Mouse (Mus musculus): ENCODE data around the gene Lypd6b. TPM values are rescaled to one million over a fixed set of nuclear protein-coding genes. Genes with fewer than 3 reads are reported as not detected.

Lypd6b gene
- polyA plus RNA-seq, 1 experiment from 2014 or later: 1.8 TPM

GRCm38 (mm10) chr2:49942100-49942499 is 154.6 kb downstream of the Lypd6b start:
- Histone ChIP-seq H3K27ac (no peak overlapping the region), H3K4me3 (no peak overlapping the region), H3K9me3 (no peaks in the 10 kb centered on the region), H3K27me3 (ENCODE audit: insufficient read depth, poor library complexity, severe bottlenecking) (no peaks in the 10 kb centered on the region), H3K4me1 (replicated peaks) (no peaks in the 10 kb centered on the region), H3K36me3 (no peaks in the 10 kb centered on the region)
- DNase-seq (ENCODE audit: low spot score): no peak
- WGBS: 73% methylated on average over 5 of the region's 5 CpGs

DNA sequence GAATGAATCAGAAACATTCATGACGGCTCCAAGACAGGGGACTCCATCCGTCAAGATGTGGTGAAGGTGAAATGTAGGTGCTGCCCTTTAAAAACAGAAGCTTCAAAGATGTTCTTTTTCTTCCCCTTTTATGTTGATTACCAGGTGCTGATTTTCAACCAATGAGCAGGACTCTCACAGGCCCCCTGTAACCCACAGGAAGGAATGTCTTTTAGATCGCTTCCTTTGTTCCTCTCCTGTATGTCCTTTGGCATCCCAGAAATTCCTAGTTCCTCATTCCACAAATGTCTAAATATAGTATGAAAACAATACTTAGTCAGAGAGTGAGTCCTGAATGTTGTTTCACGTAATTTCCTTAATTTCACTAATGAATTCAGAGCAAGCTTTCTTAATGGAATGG is 164.2 kb downstream of the Lypd6b start:
- DNase-seq (ENCODE audit: low spot score): no peak
- no peaks in the 10 kb centered on the region for H3K36me3 ChIP-seq
- WGBS: 79% methylated on average over 4 of the region's 4 CpGs
- peaks cover 5% of the 10 kb centered on the region for H3K4me1 ChIP-seq (replicated peaks)
- no peaks in the 10 kb centered on the region for H3K27me3 ChIP-seq (ENCODE audit: insufficient read depth, poor library complexity, severe bottlenecking)
- no peak overlapping the region for H3K4me3 ChIP-seq
- no peaks in the 10 kb centered on the region; the same call in 1 of the 2 replicates for H3K9me3 ChIP-seq
- no peak overlapping the region for H3K27ac ChIP-seq

GRCm38 (mm10) chr2:49952632-49953293 is 165.3 kb downstream of the Lypd6b start:
- no peak for DNase-seq (ENCODE audit: low spot score)
- WGBS: 54% methylated on average over 6 of the region's 6 CpGs
- Histone ChIP-seq H3K27me3 (ENCODE audit: insufficient read depth, poor library complexity, severe bottlenecking) (no peaks in the 10 kb centered on the region), H3K4me3 (no peak overlapping the region), H3K27ac (no peak overlapping the region), H3K36me3 (no peaks in the 10 kb centered on the region), H3K9me3 (no peaks in the 10 kb centered on the region; the same call in 1 of the 2 replicates), H3K4me1 (replicated peaks) (peaks cover 5% of the 10 kb centered on the region)

- no peaks in the 10 kb centered on the region for H3K36me3 ChIP-seq
- DNase-seq (ENCODE audit: low spot score): no peak
- H3K4me3 ChIP-seq: no peak overlapping the region
- no peaks in the 10 kb centered on the region for H3K27me3 ChIP-seq (ENCODE audit: insufficient read depth, poor library complexity, severe bottlenecking)
- H3K9me3 ChIP-seq: no peaks in the 10 kb centered on the region
- H3K27ac ChIP-seq: no peak overlapping the region
- WGBS: 86% methylated on average over 2 of the region's 2 CpGs
- H3K4me1 ChIP-seq (replicated peaks): peaks cover 5% of the 10 kb centered on the region
These were observed 170.0 kb downstream of the Lypd6b start for GRCm38 (mm10) chr2:49957449-49957848.

- no peak for DNase-seq (ENCODE audit: low spot score)
- Histone ChIP-seq H3K27me3 (ENCODE audit: insufficient read depth, poor library complexity, severe bottlenecking) (no peaks in the 10 kb centered on the region), H3K27ac (no peak overlapping the region), H3K4me1 (replicated peaks) (no peaks in the 10 kb centered on the region), H3K4me3 (no peak overlapping the region), H3K36me3 (no peaks in the 10 kb centered on the region), H3K9me3 (no peaks in the 10 kb centered on the region)
- 85% methylated on average over 2 of the region's 2 CpGs for WGBS
These were observed 174.5 kb downstream of the Lypd6b start for GRCm38 (mm10) chr2:49961991-49962390.

DNA sequence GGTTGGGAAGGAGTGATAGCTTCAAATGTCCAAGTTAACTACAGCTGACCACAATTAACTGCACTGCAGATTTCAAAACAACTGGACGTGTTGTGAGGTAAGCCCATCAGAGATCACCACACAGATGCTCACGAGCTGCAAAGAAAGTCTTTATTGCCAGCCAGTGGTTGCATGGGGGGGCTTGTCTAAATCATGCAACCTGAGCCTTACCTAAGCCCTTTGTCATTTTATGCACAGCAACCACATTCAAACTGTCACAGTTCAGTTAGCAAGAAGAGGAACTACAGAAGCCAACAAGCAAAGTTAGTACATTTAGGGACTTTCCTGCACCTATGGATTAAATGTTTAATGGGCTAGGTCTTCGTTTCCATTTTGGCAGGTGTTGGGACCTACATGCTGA is 177.4 kb downstream of the Lypd6b start:
- DNase-seq (ENCODE audit: low spot score): no peak
- Histone ChIP-seq H3K36me3 (no peaks in the 10 kb centered on the region), H3K9me3 (no peaks in the 10 kb centered on the region), H3K4me3 (no peak overlapping the region), H3K4me1 (replicated peaks) (no peaks in the 10 kb centered on the region), H3K27me3 (ENCODE audit: insufficient read depth, poor library complexity, severe bottlenecking) (no peaks in the 10 kb centered on the region), H3K27ac (no peak overlapping the region)
- 74% methylated on average over 3 of the region's 3 CpGs for WGBS

DNA sequence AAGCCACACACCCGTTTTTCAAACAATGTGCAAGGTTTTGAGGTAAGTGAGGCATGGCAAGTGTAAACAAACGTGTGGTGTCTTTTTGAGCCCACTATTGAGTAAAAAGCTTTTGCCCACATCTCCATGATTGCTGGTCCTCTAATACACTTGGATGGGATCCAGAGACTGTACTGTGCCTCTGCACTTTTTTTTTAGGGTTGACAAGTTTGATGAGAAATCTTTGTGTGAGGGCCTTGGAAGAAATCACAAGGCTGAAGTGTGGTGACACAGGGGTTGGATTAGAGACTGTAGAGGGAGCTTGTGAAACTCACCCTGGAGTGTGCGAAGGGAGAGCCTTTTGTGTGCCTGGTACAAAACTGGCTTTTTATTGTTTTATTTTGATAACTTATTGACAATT is 180.3 kb downstream of the Lypd6b start:
- WGBS: 60% methylated on average over 3 of the region's 3 CpGs
- H3K36me3 ChIP-seq: no peaks in the 10 kb centered on the region

GRCm38 (mm10) chr2:49970990-49971389 is 183.5 kb downstream of the Lypd6b start:
- H3K36me3 ChIP-seq: no peaks in the 10 kb centered on the region
- H3K4me1 ChIP-seq (replicated peaks): no peaks in the 10 kb centered on the region
- no peak for DNase-seq (ENCODE audit: low spot score)
- no peak overlapping the region for H3K4me3 ChIP-seq
- no peaks in the 10 kb centered on the region for H3K27me3 ChIP-seq (ENCODE audit: insufficient read depth, poor library complexity, severe bottlenecking)
- H3K9me3 ChIP-seq: 0 out of 2 replicates have a peak, but pooled peaks cover 2% of the 10 kb centered on the region
- 93% methylated on average over 3 of the region's 3 CpGs for WGBS
- H3K27ac ChIP-seq: no peak overlapping the region

More for the DNA sequence above, 180.3 kb downstream of the Lypd6b start:
- Histone ChIP-seq H3K4me1 (replicated peaks) (no peaks in the 10 kb centered on the region), H3K4me3 (no peak overlapping the region), H3K27ac (no peak overlapping the region), H3K9me3 (0 out of 2 replicates have a peak, but pooled peaks cover 2% of the 10 kb centered on the region), H3K27me3 (ENCODE audit: insufficient read depth, poor library complexity, severe bottlenecking) (no peaks in the 10 kb centered on the region)
- DNase-seq (ENCODE audit: low spot score): no peak

- Histone ChIP-seq H3K9me3 (no peaks in the 10 kb centered on the region), H3K27me3 (ENCODE audit: insufficient read depth, poor library complexity, severe bottlenecking) (no peaks in the 10 kb centered on the region), H3K27ac (no peak overlapping the region), H3K4me1 (replicated peaks) (no peaks in the 10 kb centered on the region), H3K36me3 (no peaks in the 10 kb centered on the region), H3K4me3 (no peak overlapping the region)
- no peak for DNase-seq (ENCODE audit: low spot score)
- WGBS: 72% methylated on average over 10 of the region's 10 CpGs
These were observed 191.1 kb downstream of the Lypd6b start for GRCm38 (mm10) chr2:49978606-49979005.

DNA sequence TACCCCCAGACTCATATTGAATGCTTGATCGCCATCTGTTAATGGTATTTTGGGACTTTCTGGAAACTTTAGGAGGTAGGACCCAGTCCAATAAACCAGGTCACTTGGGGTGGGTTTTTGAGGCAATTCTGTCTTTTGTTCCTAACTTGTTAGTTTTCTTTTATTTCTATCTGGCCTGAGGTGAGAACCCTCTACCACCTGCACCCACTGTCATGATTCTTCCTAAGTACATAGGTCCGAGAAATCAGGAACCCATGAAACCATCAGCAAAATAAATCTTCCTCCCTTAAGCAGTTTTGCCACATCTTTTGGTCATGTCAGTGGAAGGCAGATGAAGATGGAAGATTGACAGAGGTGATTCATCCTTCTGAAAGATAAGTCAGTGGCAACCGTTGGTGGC is 192.5 kb downstream of the Lypd6b start:
- no peaks in the 10 kb centered on the region for H3K9me3 ChIP-seq
- no peaks in the 10 kb centered on the region for H3K36me3 ChIP-seq
- H3K4me1 ChIP-seq (replicated peaks): no peaks in the 10 kb centered on the region
- no peaks in the 10 kb centered on the region for H3K27me3 ChIP-seq (ENCODE audit: insufficient read depth, poor library complexity, severe bottlenecking)
- DNase-seq (ENCODE audit: low spot score): no peak
- no peak overlapping the region for H3K4me3 ChIP-seq
- WGBS: 92% methylated on average over 3 of the region's 3 CpGs
- H3K27ac ChIP-seq: no peak overlapping the region

GRCm38 (mm10) chr2:49983021-49983420 is 195.5 kb downstream of the Lypd6b start:
- no peak overlapping the region for H3K4me3 ChIP-seq
- H3K4me1 ChIP-seq (replicated peaks): no peaks in the 10 kb centered on the region
- no peaks in the 10 kb centered on the region for H3K27me3 ChIP-seq (ENCODE audit: insufficient read depth, poor library complexity, severe bottlenecking)
- no peaks in the 10 kb centered on the region for H3K36me3 ChIP-seq
- WGBS: 83% methylated on average over 5 of the region's 5 CpGs
- no peaks in the 10 kb centered on the region for H3K9me3 ChIP-seq
- no peak for DNase-seq (ENCODE audit: low spot score)
- H3K27ac ChIP-seq: no peak overlapping the region

- H3K27ac ChIP-seq: no peak overlapping the region
- no peaks in the 10 kb centered on the region for H3K36me3 ChIP-seq
- no peaks in the 10 kb centered on the region for H3K27me3 ChIP-seq (ENCODE audit: insufficient read depth, poor library complexity, severe bottlenecking)
- WGBS: 82% methylated on average over 3 of the region's 3 CpGs
- DNase-seq (ENCODE audit: low spot score): no peak
- H3K4me3 ChIP-seq: no peak overlapping the region
- no peaks in the 10 kb centered on the region for H3K9me3 ChIP-seq
- no peaks in the 10 kb centered on the region for H3K4me1 ChIP-seq (replicated peaks)
These were observed 197.3 kb downstream of the Lypd6b start for GRCm38 (mm10) chr2:49984780-49985179.

DNA sequence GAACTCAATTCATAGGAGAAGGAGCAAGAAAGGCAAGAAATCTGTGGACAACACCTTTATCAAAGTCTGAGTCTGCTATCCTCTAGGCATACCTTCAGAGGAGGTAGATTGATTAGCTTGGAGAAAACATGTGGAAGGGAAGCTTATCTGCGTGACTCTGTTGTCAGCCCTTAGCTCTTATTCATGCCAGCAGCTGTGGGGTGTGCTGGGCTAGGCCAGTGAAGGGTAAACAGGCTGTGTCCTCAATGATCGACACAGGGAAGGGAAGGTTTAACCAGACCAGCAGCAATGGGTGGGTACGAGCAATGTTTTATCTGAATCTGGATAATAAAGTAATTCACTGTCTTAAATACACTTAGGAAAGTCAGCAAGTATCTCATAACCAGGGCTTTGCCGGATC is 208.4 kb downstream of the Lypd6b start:
- DNase-seq (ENCODE audit: low spot score): no peak
- H3K9me3 ChIP-seq: no peaks in the 10 kb centered on the region
- H3K4me3 ChIP-seq: no peak overlapping the region
- H3K36me3 ChIP-seq: no peaks in the 10 kb centered on the region
- no peaks in the 10 kb centered on the region for H3K4me1 ChIP-seq (replicated peaks)
- no peaks in the 10 kb centered on the region for H3K27me3 ChIP-seq (ENCODE audit: insufficient read depth, poor library complexity, severe bottlenecking)
- no peak overlapping the region for H3K27ac ChIP-seq
- WGBS: 87% methylated on average over 4 of the region's 4 CpGs

DNA sequence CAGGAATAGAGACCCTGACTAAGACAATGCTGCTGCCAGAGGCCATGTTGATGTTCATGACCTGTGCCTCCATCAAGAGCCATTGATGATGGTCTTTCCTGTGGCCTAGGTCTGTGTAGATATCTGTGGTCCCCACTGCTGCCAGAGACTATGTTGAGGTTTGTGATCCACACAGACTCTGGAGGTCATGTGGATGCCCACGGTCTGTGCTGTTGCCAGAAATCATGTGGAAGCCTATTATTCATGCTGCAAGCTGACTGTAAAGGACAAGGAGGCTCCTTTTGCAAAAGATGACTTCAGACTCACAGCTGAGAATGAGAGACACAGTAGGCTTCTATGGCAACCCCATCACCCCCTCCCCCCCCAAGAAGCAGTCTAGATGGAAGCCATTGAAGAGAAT is 209.7 kb downstream of the Lypd6b start:
- Histone ChIP-seq H3K27me3 (ENCODE audit: insufficient read depth, poor library complexity, severe bottlenecking) (no peaks in the 10 kb centered on the region), H3K27ac (no peak overlapping the region), H3K4me3 (no peak overlapping the region), H3K36me3 (no peaks in the 10 kb centered on the region), H3K4me1 (replicated peaks) (no peaks in the 10 kb centered on the region), H3K9me3 (no peaks in the 10 kb centered on the region)
- 86% methylated on average over 1 of the region's 1 CpGs for WGBS
- DNase-seq (ENCODE audit: low spot score): no peak

Measured in hindbrain, embryonic 10.5 days (tissue).